Mouse (Mus musculus) gastrocnemius, postnatal 25 days (tissue): ENCODE measurements around the gene Gm4498. TPM values are rescaled to one million over a fixed set of nuclear protein-coding genes. Genes with fewer than 3 reads are reported as not detected.
"Not testable (repeated sequence)": the region's sequence is repeated elsewhere in the genome, so short reads cannot be mapped to it uniquely, and the experiment has no call there.

Experiments used
- DNase-seq: peaks from one replicate; pipeline ENCODE4 v3.0.0; 2022
- long read RNA-seq, 2 experiments: library from polyadenylated mRNA; stranded (forward); transcript quantifications; one replicate each; pipeline ENCODE4 v2.0.0; 2021
- total RNA-seq, 2 experiments: library from RNA; stranded (reverse); gene quantifications; 1 replicate in 1 of 2; 2 replicates in 1 of 2; pipeline ENCODE4 v1.2.3; 2021

Gm4498 gene
- total RNA-seq, result not detected
- long read RNA-seq, experiment 1, result 0 reads
- long read RNA-seq, experiment 2, result 0 reads

DNA sequence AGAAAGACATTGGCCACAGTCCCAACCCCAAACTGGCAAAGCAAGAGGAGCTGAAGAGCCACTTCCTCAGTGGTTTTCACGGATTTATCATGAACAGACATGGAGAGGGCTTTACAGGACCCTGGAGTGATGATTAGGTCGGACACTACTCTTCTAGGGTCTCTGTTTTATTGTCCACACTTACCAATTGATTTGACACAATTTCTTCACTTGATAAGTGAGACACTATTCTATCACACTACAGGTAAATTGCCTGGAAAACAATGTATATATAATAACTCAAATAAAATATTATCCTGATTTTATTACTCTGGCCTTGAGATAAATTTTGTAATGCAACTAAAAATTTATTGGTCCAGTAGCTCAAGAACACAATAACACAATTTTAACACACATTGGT lies at the start of gene Gm4498:
Gene Gm4498, minus strand, starts transcription at position 101 of the 400 bp plus-strand sequence.
- not testable (repeated sequence) for DNase-seq

DNA sequence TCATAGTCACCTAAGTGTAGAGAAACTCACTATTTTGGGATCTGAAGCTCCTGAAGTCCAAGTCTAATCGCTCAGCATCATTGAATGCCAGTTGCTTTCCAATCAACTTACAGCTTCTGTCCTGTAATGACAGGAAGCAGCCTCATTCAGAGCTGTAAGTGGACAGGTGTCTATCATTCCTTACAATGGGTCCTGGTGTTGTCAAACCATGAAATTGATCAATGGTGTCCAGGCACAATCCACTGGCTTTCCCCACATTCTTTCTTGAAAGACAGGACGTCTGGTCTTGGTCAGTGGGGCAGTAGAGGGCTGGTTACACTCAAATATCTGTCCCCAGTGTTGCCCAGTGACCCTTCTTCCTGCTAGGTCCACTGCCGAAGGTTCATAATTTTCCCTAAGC lies 29.1 kb upstream of the Gm4498 start, which contains the start of gene Gm5890:
Gene Gm5890, minus strand, starts transcription at position 101 of the 400 bp plus-strand sequence.
- not testable (repeated sequence) for DNase-seq

DNA sequence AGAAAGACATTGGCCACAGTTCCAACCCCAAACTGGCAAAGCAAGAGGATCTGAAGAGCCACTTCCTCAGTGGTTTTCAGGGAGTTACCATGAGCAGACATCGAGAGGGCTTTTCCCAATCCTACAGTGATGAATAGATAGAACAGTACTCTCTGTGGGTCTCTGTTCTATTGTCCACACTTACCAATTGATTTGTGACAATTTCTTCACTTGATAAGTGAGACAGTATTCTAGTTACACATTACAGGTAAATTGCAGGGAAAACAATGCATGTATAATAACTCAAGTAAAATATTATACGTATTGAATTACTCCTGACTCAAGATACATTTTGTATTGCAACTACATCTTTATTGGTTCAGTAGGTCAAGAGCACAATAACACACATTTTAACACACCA lies 28.1 kb downstream of the Gm4498 start, which contains the start of gene Gm6164:
Gene Gm6164, minus strand, starts transcription at position 101 of the 400 bp plus-strand sequence.
- DNase-seq, result not testable (repeated sequence)

DNA sequence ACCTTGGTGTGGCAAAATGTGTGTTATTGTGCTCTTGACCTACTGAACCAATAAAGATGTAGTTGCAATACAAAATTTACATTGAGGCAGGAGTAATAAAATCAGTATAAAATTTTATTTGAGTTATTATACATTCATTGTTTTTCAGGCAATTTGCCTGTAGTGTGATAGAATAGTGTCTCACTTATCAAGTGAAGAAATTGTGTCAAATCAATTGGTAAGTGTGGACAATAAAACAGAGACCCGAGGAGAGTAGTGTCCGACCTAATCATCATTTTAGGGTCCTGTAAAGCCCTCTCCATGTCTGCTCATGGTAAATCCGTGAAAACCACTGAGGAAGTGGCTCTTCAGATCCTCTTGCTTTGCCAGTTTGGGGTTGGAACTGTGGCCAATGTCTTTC lies 40.2 kb downstream of the Gm4498 start, which contains the start of gene Vmn1r95:
Gene Vmn1r95, plus strand, starts transcription at position 301 of the 400 bp plus-strand sequence.
- DNase-seq, result not testable (repeated sequence)

Other genes with a start within 250 kb of the Gm4498 start
- gene Nlrp9b, start 242.4 kb downstream of the Gm4498 start, total RNA-seq, result not detected
- not detected for gene Vmn1r91, start 134.1 kb downstream of the Gm4498 start, total RNA-seq
- gene Gm16442, start 111.2 kb downstream of the Gm4498 start, total RNA-seq, result not detected
- gene Vmn1r93, start 94.7 kb downstream of the Gm4498 start, total RNA-seq, result not detected
- gene Vmn1r94, start 65.5 kb downstream of the Gm4498 start, total RNA-seq, result not detected
- gene Vmn1r95, start 40.1 kb downstream of the Gm4498 start, total RNA-seq, result not detected
- gene Gm6164, start 28.2 kb downstream of the Gm4498 start, total RNA-seq, result not detected
- not detected for gene Gm5890, start 29.0 kb upstream of the Gm4498 start, total RNA-seq
- not detected for gene Gm4133, start 100.2 kb upstream of the Gm4498 start, total RNA-seq
- not detected for gene Gm5728, start 141.6 kb upstream of the Gm4498 start, total RNA-seq
- not detected for gene Vmn1r100, start 184.1 kb upstream of the Gm4498 start, total RNA-seq
- gene Vmn1r101, start 208.8 kb upstream of the Gm4498 start, total RNA-seq, result not detected
- not detected for gene Gm10670, start 241.1 kb upstream of the Gm4498 start, total RNA-seq